In genomic region chr6:32183651-32184185, GRCm38 (mm10) we compare ENCODE assay signal across 24 mouse cellular contexts.
DNase-seq lines count a peak whose midpoint lies in the region.
"Had no signal": no experiment of that assay in that cellular context is flagged by ENCODE, and none has a peak within 500 bp of the region (broad histone marks: within the 10 kb centered on the region; RNA-seq: fewer than 3 reads in every experiment).

No protein-coding gene starts in this region.

- H3K4me3 ChIP-seq in limb, embryonic 10.5 days, result no peak overlapping the region
- H3K4me3 ChIP-seq in embryonic facial prominence, embryonic 10.5 days, result no peak overlapping the region
- H3K4me3 ChIP-seq: embryonic facial prominence, embryonic 15.5 days; forebrain, embryonic 12.5 days; gastrocnemius, adult 2 months; heart, embryonic 10.5 days; heart, embryonic 15.5 days; liver, embryonic 12.5 days; megakaryocyte, embryonic 14.5 days; midbrain, embryonic 12.5 days had no signal

- DNase-seq in left cerebral cortex, adult 11 months (ENCODE audit: low spot score), result peak; percentile 16
- no peak for DNase-seq in left cerebral cortex, postnatal 36 days (ENCODE audit: low spot score in 2 of 2)
- peak; percentile 34 for DNase-seq in right cerebral cortex, adult 2 months (ENCODE audit: low spot score in 2 of 2)
- no peak for DNase-seq in right cerebral cortex, postnatal 4 days
- DNase-seq in limb, embryonic 10.5 days (ENCODE audit: low spot score), result no peak
- DNase-seq in embryonic facial prominence, embryonic 10.5 days (ENCODE audit: low spot score), result no peak
- DNase-seq: adrenal gland, postnatal 25 days; B cell, adult 2 months; cerebellum, adult 18-20 months; cerebellum, postnatal 10 days; forebrain, postnatal 0 days; gastrocnemius, adult 2 months; kidney, adult 2 months; kidney, postnatal 36 days; layer of hippocampus, postnatal 36 days; liver, postnatal 0 days; lung, postnatal 36 days had no signal

- peak overlapping the region; percentile 32 for H3K27ac ChIP-seq in limb, embryonic 10.5 days
- H3K27ac ChIP-seq in embryonic facial prominence, embryonic 10.5 days (replicated peaks), result no peak overlapping the region
- H3K27ac ChIP-seq: embryonic facial prominence, embryonic 15.5 days; forebrain, embryonic 12.5 days; gastrocnemius, adult 2 months; heart, embryonic 10.5 days; heart, embryonic 15.5 days; liver, embryonic 12.5 days; midbrain, embryonic 12.5 days had no signal

- H3K4me1 ChIP-seq in limb, embryonic 10.5 days, result peaks cover 42% of the 10 kb centered on the region
- peaks cover 38% of the 10 kb centered on the region for H3K4me1 ChIP-seq in embryonic facial prominence, embryonic 10.5 days
- H3K4me1 ChIP-seq: heart, embryonic 10.5 days; heart, embryonic 15.5 days; midbrain, embryonic 12.5 days had no signal

- intact Hi-C loops in left cerebral cortex, postnatal 36 days (cut with DNase I), result loop anchor here (10.0 kb wide), 2 partner anchors 249 to 401 kb away; partner anchors contain the start of gene Plxna4

- 82% methylated on average over 6 of the region's 6 CpGs for WGBS in limb, embryonic 10.5 days
- WGBS in embryonic facial prominence, embryonic 10.5 days, result 68% methylated on average over 6 of the region's 6 CpGs

- no peaks in the 10 kb centered on the region for H3K27me3 ChIP-seq in limb, embryonic 10.5 days (ENCODE audit: low read depth, poor library complexity, severe bottlenecking)
- peaks cover 11% of the 10 kb centered on the region; the same call in 1 of the 2 replicates for H3K27me3 ChIP-seq in embryonic facial prominence, embryonic 10.5 days (replicated peaks; ENCODE audit: low read depth, poor library complexity, severe bottlenecking)
- H3K27me3 ChIP-seq: embryonic facial prominence, embryonic 15.5 days; forebrain, embryonic 12.5 days; heart, embryonic 15.5 days; liver, embryonic 12.5 days; midbrain, embryonic 12.5 days had no signal

- no peaks in the 10 kb centered on the region for H3K9me3 ChIP-seq in limb, embryonic 10.5 days (replicated peaks)
- H3K9me3 ChIP-seq in embryonic facial prominence, embryonic 10.5 days, result no peaks in the 10 kb centered on the region
- H3K9me3 ChIP-seq: embryonic facial prominence, embryonic 15.5 days; forebrain, embryonic 12.5 days; heart, embryonic 10.5 days; heart, embryonic 15.5 days; liver, embryonic 12.5 days; megakaryocyte, embryonic 14.5 days; midbrain, embryonic 12.5 days had no signal

- no peaks in the 10 kb centered on the region for H3K36me3 ChIP-seq in limb, embryonic 10.5 days
- no peaks in the 10 kb centered on the region for H3K36me3 ChIP-seq in embryonic facial prominence, embryonic 10.5 days (replicated peaks)
- H3K36me3 ChIP-seq: embryonic facial prominence, embryonic 15.5 days; liver, embryonic 12.5 days; midbrain, embryonic 12.5 days had no signal

Comparison
In these comparisons a context has a peak if more than half of its experiments do, and no peak if none do; other contexts are left out.
1. DNase-seq: peak in left cerebral cortex, adult 11 months (single experiment) and right cerebral cortex, adult 2 months (2 of 2); none in left cerebral cortex, postnatal 36 days (0 of 2), right cerebral cortex, postnatal 4 days (single experiment), limb, embryonic 10.5 days (single experiment) and embryonic facial prominence, embryonic 10.5 days (single experiment).